Mouse (Mus musculus): ENCODE data around the gene Wdr43. TPM values are rescaled to one million over a fixed set of nuclear protein-coding genes. Genes with fewer than 3 reads are reported as not detected.

Wdr43 gene
- polyA plus RNA-seq (2012; ENCODE audit: low replicate concordance), result 20.7 and 67.1 TPM in 2 replicates

DNA sequence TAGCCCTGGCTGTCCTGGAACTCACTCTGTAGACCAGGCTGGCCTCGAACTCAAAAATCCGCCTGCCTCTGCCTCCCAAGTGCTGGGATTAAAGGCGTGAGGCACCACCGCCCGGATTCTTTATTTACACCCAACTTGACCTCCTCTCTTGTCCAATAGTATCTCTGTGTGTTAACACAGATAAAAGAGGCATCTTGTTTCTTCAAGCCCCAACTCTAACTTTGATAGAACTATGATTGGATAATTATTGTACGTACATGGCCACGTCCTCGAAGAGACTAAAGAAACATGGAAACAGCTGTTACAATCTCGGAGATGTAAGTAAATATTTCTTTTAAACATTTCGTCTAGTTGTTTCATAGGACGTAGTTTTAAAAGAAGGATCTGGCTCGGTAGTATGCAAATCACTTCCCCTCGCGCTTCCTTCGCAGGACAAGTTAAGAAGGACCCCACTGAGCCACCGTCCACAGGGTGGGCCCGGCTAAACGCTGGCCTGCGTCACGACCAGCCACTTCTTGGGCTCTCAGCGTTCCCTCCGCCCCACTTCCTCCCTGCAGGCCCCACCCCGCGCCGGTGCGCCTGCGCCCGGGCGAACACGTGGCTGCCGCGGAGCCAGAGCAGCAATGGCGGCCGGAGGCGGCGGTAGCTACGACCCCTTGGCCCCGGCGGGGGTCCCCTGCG lies at the start of gene Wdr43:
Gene Wdr43 (plus strand): TSS at position 258 of the 681 bp plus-strand sequence.

DNA sequence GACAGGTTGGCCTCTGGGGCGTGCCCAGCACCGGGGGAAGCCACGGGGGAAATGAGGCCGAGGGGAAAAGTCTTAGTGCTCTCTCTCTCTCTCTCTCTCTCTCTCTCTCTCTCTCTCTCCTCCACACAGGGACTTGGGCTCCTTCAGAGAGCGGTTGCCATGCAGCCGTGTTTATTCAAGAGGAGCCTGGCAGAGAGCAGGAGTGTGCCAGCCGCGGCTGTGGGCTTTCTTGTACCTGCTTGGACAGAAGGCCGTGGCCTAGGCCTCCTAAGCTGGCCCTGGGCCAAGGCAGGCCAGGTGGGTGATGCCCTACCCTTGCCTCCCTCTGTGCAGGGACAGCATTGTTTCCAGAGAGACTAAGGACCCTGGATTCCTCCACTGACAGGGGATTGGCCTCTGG lies 57.4 kb downstream of the Wdr43 start, which contains the start of gene Togaram2:
Gene Togaram2 (plus strand): TSS at position 170 of the 400 bp plus-strand sequence.

Other genes starting within 250 kb of the Wdr43 start
- gene Gm4707, start 156.0 kb upstream of the Wdr43 start, polyA plus RNA-seq (2012; ENCODE audit: low replicate concordance), result 0.24 TPM in 1 of 2 replicates, not detected in the other
- 20.2 and 21.9 TPM in 2 replicates for gene Smchd1, start 140.6 kb upstream of the Wdr43 start, polyA plus RNA-seq (2012; ENCODE audit: low replicate concordance)
- gene Ndc80, start 89.0 kb upstream of the Wdr43 start, polyA plus RNA-seq (2012; ENCODE audit: low replicate concordance), result 0.37 and 3.4 TPM in 2 replicates
- gene Spdya, start 63.8 kb upstream of the Wdr43 start, polyA plus RNA-seq (2012; ENCODE audit: low replicate concordance), result not detected in 2 replicates
- not detected in 2 replicates for gene Togaram2, start 57.4 kb downstream of the Wdr43 start, polyA plus RNA-seq (2012; ENCODE audit: low replicate concordance)
- 0.03 TPM in 1 of 2 replicates, not detected in the other for gene Pcare, start 137.0 kb downstream of the Wdr43 start, polyA plus RNA-seq (2012; ENCODE audit: low replicate concordance)
- gene Clip4, start 152.6 kb downstream of the Wdr43 start, polyA plus RNA-seq (2012; ENCODE audit: low replicate concordance), result not detected in 2 replicates

Measured in leukemia stem cell, adult 10-12 weeks (primary cell).